Mouse (Mus musculus): ENCODE measurements at regions not wholly inside any gene's neighbourhood (a gene's known extent, or its start where the extent isn't known, plus 50 kb on each side); places are given as distances from the start of the nearest gene placed in this dataset.

DNA sequence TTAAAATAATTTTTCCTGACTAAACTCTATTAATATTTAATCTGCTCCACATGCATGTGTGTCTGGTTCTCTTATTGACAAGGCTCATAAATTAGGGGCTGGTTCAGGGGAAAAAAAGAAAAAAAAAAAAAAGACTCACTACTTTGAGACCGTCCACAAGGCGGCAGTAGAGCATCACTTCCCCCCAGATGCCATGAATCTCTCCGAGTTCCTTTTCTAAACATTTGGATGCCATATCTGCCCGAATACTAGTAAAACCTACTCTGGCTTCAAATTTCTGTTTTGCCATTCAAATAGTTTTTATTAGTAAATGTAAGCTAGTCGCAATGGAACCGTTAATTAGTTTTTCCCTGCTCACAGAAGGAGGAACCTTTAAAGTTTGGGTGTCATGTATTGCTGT lies 182.7 kb upstream of the Gm765 start:
- Histone ChIP-seq H3K4me3 (no peak overlapping the region), H3K79me2 (ENCODE audit: control insufficient read depth, insufficient read depth) (no peaks in the 10 kb centered on the region), H3K4me2 (ENCODE audit: low read depth) (peak overlapping the region; percentile 46), H3K36me3 (ENCODE audit: control insufficient read depth, insufficient read depth) (no peaks in the 10 kb centered on the region), H3K27me3 (ENCODE audit: control insufficient read depth, insufficient read depth, insufficient read length) (no peaks in the 10 kb centered on the region), H3ac (ENCODE audit: control insufficient read depth, insufficient read length) (no peak overlapping the region)
- TF ChIP-seq SRF (IDR thresholded peaks at IDR 0.05; ENCODE audit: control insufficient read depth, insufficient read length, low read depth) (no peak), E2F4 (IDR thresholded peaks at IDR 0.05; ENCODE audit: insufficient read depth) (no peak), POLR2A (IDR thresholded peaks at IDR 0.05; ENCODE audit: insufficient read length, low read depth) (no peak), USF1 (IDR thresholded peaks at IDR 0.05; ENCODE audit: low read depth) (no peak), TCF3 (IDR thresholded peaks at IDR 0.05; ENCODE audit: insufficient read length, low read depth) (no peak), POLR2AphosphoS2 (IDR thresholded peaks at IDR 0.05; ENCODE audit: insufficient read length, low read depth) (no peak), MYOD1 (IDR thresholded peaks at IDR 0.05; ENCODE audit: control insufficient read depth in 1 of 3, insufficient read length in 2 of 3, low read depth in 2 of 3) (no peak), MYOG (IDR thresholded peaks at IDR 0.05; ENCODE audit: control insufficient read depth in 1 of 3, insufficient read depth in 1 of 3, insufficient read length in 2 of 3, low read depth in 2 of 3) (no peak), MAX (IDR thresholded peaks at IDR 0.05; ENCODE audit: low read depth) (no peak), TCF12 (IDR thresholded peaks at IDR 0.05; ENCODE audit: insufficient read depth, poor library complexity, severe bottlenecking) (no peak), CEBPB (IDR thresholded peaks at IDR 0.05; ENCODE audit: insufficient read depth, poor library complexity, severe bottlenecking) (no peak), REST (IDR thresholded peaks at IDR 0.05; ENCODE audit: insufficient read depth, insufficient read length) (no peak)

- no peak for TF ChIP-seq MYOG (IDR thresholded peaks at IDR 0.05; ENCODE audit: control insufficient read depth in 1 of 3, insufficient read depth in 1 of 3, insufficient read length in 2 of 3, low read depth in 2 of 3)
- TF ChIP-seq MYOD1 (IDR thresholded peaks at IDR 0.05; ENCODE audit: control insufficient read depth in 1 of 3, insufficient read length in 2 of 3, low read depth in 2 of 3): no peak
- TF ChIP-seq REST (IDR thresholded peaks at IDR 0.05; ENCODE audit: insufficient read depth, insufficient read length): no peak
- TF ChIP-seq SRF (IDR thresholded peaks at IDR 0.05; ENCODE audit: control insufficient read depth, insufficient read length, low read depth): no peak
- no peak for TF ChIP-seq USF1 (IDR thresholded peaks at IDR 0.05; ENCODE audit: low read depth)
- TF ChIP-seq POLR2A (IDR thresholded peaks at IDR 0.05; ENCODE audit: insufficient read length, low read depth): no peak
- TF ChIP-seq CEBPB (IDR thresholded peaks at IDR 0.05; ENCODE audit: insufficient read depth, poor library complexity, severe bottlenecking): no peak
- TF ChIP-seq MAX (IDR thresholded peaks at IDR 0.05; ENCODE audit: low read depth): no peak
- no peak for TF ChIP-seq E2F4 (IDR thresholded peaks at IDR 0.05; ENCODE audit: insufficient read depth)
- no peak for TF ChIP-seq TCF12 (IDR thresholded peaks at IDR 0.05; ENCODE audit: insufficient read depth, poor library complexity, severe bottlenecking)
- TF ChIP-seq POLR2AphosphoS2 (IDR thresholded peaks at IDR 0.05; ENCODE audit: insufficient read length, low read depth): no peak
- TF ChIP-seq TCF3 (IDR thresholded peaks at IDR 0.05; ENCODE audit: insufficient read length, low read depth): no peak
- no peaks in the 10 kb centered on the region for H3K36me3 ChIP-seq (ENCODE audit: control insufficient read depth, insufficient read depth)
- H3K79me2 ChIP-seq (ENCODE audit: control insufficient read depth, insufficient read depth): no peaks in the 10 kb centered on the region
- no peak overlapping the region for H3K4me3 ChIP-seq
- no peak overlapping the region for H3K4me2 ChIP-seq (ENCODE audit: low read depth)
- no peak overlapping the region for H3ac ChIP-seq (ENCODE audit: control insufficient read depth, insufficient read length)
- no peaks in the 10 kb centered on the region for H3K27me3 ChIP-seq (ENCODE audit: control insufficient read depth, insufficient read depth, insufficient read length)
Observed at GRCm38 (mm10) chr6:98524659-98525058, 182.1 kb upstream of the Gm765 start.

GRCm38 (mm10) chr6:98521526-98521925 lies 179.0 kb upstream of the Gm765 start:
- H3K27me3 ChIP-seq (ENCODE audit: control insufficient read depth, insufficient read depth, insufficient read length): no peaks in the 10 kb centered on the region
- no peaks in the 10 kb centered on the region for H3K36me3 ChIP-seq (ENCODE audit: control insufficient read depth, insufficient read depth)
- H3ac ChIP-seq (ENCODE audit: control insufficient read depth, insufficient read length): no peak overlapping the region
- no peaks in the 10 kb centered on the region for H3K79me2 ChIP-seq (ENCODE audit: control insufficient read depth, insufficient read depth)
- no peak overlapping the region for H3K4me2 ChIP-seq (ENCODE audit: low read depth)
- no peak overlapping the region for H3K4me3 ChIP-seq
- no peak for TF ChIP-seq MAX (IDR thresholded peaks at IDR 0.05; ENCODE audit: low read depth)
- no peak for TF ChIP-seq POLR2A (IDR thresholded peaks at IDR 0.05; ENCODE audit: insufficient read length, low read depth)
- TF ChIP-seq MYOG (IDR thresholded peaks at IDR 0.05; ENCODE audit: control insufficient read depth in 1 of 3, insufficient read depth in 1 of 3, insufficient read length in 2 of 3, low read depth in 2 of 3): no peak
- TF ChIP-seq E2F4 (IDR thresholded peaks at IDR 0.05; ENCODE audit: insufficient read depth): no peak
- TF ChIP-seq USF1 (IDR thresholded peaks at IDR 0.05; ENCODE audit: low read depth): no peak
- no peak for TF ChIP-seq MYOD1 (IDR thresholded peaks at IDR 0.05; ENCODE audit: control insufficient read depth in 1 of 3, insufficient read length in 2 of 3, low read depth in 2 of 3)
- TF ChIP-seq TCF12 (IDR thresholded peaks at IDR 0.05; ENCODE audit: insufficient read depth, poor library complexity, severe bottlenecking): no peak
- TF ChIP-seq POLR2AphosphoS2 (IDR thresholded peaks at IDR 0.05; ENCODE audit: insufficient read length, low read depth): no peak
- no peak for TF ChIP-seq CEBPB (IDR thresholded peaks at IDR 0.05; ENCODE audit: insufficient read depth, poor library complexity, severe bottlenecking)
- no peak for TF ChIP-seq TCF3 (IDR thresholded peaks at IDR 0.05; ENCODE audit: insufficient read length, low read depth)
- no peak for TF ChIP-seq SRF (IDR thresholded peaks at IDR 0.05; ENCODE audit: control insufficient read depth, insufficient read length, low read depth)
- no peak for TF ChIP-seq REST (IDR thresholded peaks at IDR 0.05; ENCODE audit: insufficient read depth, insufficient read length)

GRCm38 (mm10) chr6:98514826-98515225 lies 172.3 kb upstream of the Gm765 start:
- Histone ChIP-seq H3ac (ENCODE audit: control insufficient read depth, insufficient read length) (no peak overlapping the region), H3K4me3 (no peak overlapping the region), H3K27me3 (ENCODE audit: control insufficient read depth, insufficient read depth, insufficient read length) (no peaks in the 10 kb centered on the region), H3K79me2 (ENCODE audit: control insufficient read depth, insufficient read depth) (no peaks in the 10 kb centered on the region), H3K36me3 (ENCODE audit: control insufficient read depth, insufficient read depth) (no peaks in the 10 kb centered on the region), H3K4me2 (ENCODE audit: low read depth) (no peak overlapping the region)
- TF ChIP-seq MYOG (IDR thresholded peaks at IDR 0.05; ENCODE audit: control insufficient read depth in 1 of 3, insufficient read depth in 1 of 3, insufficient read length in 2 of 3, low read depth in 2 of 3) (no peak), SRF (IDR thresholded peaks at IDR 0.05; ENCODE audit: control insufficient read depth, insufficient read length, low read depth) (no peak), CEBPB (IDR thresholded peaks at IDR 0.05; ENCODE audit: insufficient read depth, poor library complexity, severe bottlenecking) (no peak), POLR2A (IDR thresholded peaks at IDR 0.05; ENCODE audit: insufficient read length, low read depth) (no peak), REST (IDR thresholded peaks at IDR 0.05; ENCODE audit: insufficient read depth, insufficient read length) (no peak)

DNA sequence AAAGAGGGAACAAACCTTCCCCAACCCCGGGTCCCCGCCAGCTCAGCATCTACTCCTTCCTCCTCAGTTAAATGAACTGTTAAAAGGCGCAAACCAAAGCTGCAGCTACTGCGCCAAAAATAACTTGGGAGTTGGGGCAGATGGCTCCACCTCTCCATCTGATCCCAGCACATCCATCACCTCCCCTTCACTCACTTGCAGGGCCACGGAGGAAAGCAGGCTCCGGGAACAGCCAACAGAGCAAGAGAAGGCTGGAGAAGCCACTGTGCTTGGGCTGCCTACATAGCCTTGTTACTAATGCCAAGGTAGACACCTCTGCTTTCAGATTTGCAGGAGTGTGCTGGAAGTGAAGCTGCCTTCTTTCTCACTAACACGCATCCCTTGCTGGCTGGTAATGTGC lies 171.8 kb upstream of the Gm765 start:
- Histone ChIP-seq H3K79me2 (ENCODE audit: control insufficient read depth, insufficient read depth) (no peaks in the 10 kb centered on the region), H3ac (ENCODE audit: control insufficient read depth, insufficient read length) (no peak overlapping the region), H3K36me3 (ENCODE audit: control insufficient read depth, insufficient read depth) (no peaks in the 10 kb centered on the region), H3K27me3 (ENCODE audit: control insufficient read depth, insufficient read depth, insufficient read length) (no peaks in the 10 kb centered on the region), H3K4me3 (no peak overlapping the region), H3K4me2 (ENCODE audit: low read depth) (no peak overlapping the region)
- no peak for TF ChIP-seq SRF (IDR thresholded peaks at IDR 0.05; ENCODE audit: control insufficient read depth, insufficient read length, low read depth)

Data from myocyte (in vitro differentiated cells).